Mouse (Mus musculus): ENCODE measurements around the gene Msi2. TPM values are rescaled to one million over a fixed set of nuclear protein-coding genes. Genes with fewer than 3 reads are reported as not detected.

Gene Msi2
- polyA plus RNA-seq, 1 experiment from 2014 or later = 29.9 TPM

DNA sequence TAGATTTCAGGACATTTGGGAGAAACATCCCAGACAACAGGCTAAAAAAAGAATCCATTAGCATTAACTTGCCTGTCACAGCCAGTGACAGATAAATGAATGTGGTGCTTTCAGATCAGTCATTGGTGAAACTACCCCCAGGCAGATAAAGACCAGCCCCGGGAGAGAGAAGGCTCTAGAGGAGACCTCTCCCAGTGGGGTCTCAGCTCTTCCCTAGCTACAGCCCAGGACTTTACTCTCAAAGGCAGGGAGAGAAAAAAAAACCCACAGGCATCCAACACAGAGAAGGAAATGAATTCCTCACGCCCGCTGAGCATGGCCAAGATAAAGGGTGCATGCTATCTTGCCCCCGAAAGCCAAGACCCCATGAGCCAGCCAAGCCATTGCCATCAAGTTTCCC, 15.1 kb downstream of the Msi2 start:
- peaks cover 78% of the 10 kb centered on the region for H3K36me3 ChIP-seq
- WGBS = 10% methylated on average over 4 of the region's 4 CpGs
- no peak for DNase-seq (ENCODE audit: low spot score)
- no peaks in the 10 kb centered on the region for H3K9me3 ChIP-seq
- H3K4me3 ChIP-seq = peak overlapping the region; percentile 21
- H3K27me3 ChIP-seq (ENCODE audit: insufficient read depth, poor library complexity, severe bottlenecking) = no peaks in the 10 kb centered on the region
- peaks cover 94% of the 10 kb centered on the region for H3K4me1 ChIP-seq (replicated peaks)
- peak overlapping the region; percentile 85 for H3K27ac ChIP-seq

DNA sequence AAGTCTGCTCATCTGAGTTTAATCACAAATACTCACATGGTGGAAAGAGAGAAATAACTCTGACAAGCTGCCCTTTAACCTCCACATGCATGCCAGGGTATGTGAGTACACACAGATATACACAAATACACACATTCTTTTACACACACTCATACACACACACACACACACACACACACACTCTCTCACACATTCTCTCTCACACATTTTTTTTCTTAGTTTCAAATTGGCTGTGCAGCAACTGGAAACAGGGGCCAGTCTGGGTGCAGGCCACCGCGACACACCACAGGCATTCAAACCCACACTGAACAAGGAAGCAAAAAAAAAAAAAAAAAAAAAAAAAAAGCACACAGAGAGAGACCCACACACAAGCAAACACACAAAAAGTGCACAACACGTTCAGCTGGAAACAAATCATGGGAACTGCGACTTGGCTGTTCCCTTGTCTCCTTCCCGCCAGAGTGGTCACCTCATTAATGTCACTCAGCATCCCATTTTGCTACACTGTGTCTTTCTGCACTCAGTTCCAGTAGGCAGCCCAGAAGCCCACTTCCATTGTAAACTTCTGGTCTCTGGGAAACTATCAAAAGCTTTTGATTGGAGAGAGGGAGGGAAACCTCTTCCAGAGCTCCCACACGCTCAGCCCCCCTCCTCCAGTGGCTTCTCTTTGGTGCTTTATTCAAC, 16.2 kb downstream of the Msi2 start:
- peaks cover 78% of the 10 kb centered on the region for H3K36me3 ChIP-seq
- WGBS = 29% methylated on average over 6 of the region's 6 CpGs
- DNase-seq (ENCODE audit: low spot score) = peak; percentile 50
- H3K27ac ChIP-seq = peak overlapping the region; percentile 85
- H3K4me1 ChIP-seq (replicated peaks) = peaks cover 94% of the 10 kb centered on the region
- peak overlapping the region; percentile 21; the same call in 1 of the 2 replicates for H3K4me3 ChIP-seq
- no peaks in the 10 kb centered on the region for H3K9me3 ChIP-seq
- H3K27me3 ChIP-seq (ENCODE audit: insufficient read depth, poor library complexity, severe bottlenecking) = no peaks in the 10 kb centered on the region

DNA sequence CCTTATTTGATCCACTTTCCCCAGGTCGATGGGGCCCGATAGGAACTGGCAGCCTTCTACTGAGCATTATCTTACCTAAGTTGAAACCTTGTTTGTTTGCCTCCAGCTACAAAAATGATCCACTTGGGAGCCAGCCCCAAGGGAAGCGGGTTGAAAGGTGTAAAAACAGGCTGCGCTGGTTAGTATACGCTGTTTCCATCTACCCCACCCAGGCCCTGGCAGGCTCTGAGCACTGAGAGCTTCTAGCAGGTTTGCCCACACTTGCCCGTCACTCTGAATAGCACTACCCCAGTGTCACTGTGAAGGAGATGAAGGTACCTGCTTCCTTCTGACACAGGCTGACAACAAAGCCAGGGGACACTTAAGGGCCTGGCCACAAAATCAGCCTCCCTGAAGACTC, 17.3 kb downstream of the Msi2 start:
- Histone ChIP-seq H3K27ac (peak overlapping the region; percentile 85), H3K4me3 (no peak overlapping the region), H3K27me3 (ENCODE audit: insufficient read depth, poor library complexity, severe bottlenecking) (no peaks in the 10 kb centered on the region), H3K36me3 (peaks cover 78% of the 10 kb centered on the region), H3K9me3 (no peaks in the 10 kb centered on the region), H3K4me1 (replicated peaks) (peaks cover 94% of the 10 kb centered on the region)
- no peak for DNase-seq (ENCODE audit: low spot score)
- 93% methylated on average over 6 of the region's 6 CpGs for WGBS

DNA sequence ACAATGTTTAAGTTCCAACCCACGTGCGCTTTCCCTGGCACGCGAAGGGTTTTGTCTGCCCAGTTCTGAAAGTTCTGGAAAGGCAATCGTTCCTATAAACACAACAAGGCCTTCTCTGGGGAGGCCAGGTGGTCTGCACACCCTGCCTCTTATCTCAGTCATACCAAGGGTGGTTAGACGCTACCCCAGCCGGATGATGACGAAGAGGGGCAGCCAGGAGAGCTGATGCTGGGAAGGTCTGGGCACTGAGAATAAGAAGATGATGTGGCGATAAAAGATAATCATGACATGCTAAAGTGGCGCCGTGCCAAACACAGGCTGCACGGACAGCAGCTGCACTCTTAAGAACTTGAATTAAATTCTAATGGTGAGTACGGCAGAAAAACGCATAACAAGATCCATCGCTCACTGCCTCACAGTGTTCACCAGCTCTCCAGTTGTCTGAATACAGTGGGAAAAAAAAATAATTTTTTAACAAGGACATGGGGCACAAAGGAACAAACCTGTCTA, 18.1 kb downstream of the Msi2 start:
- peaks cover 78% of the 10 kb centered on the region for H3K36me3 ChIP-seq

DNA sequence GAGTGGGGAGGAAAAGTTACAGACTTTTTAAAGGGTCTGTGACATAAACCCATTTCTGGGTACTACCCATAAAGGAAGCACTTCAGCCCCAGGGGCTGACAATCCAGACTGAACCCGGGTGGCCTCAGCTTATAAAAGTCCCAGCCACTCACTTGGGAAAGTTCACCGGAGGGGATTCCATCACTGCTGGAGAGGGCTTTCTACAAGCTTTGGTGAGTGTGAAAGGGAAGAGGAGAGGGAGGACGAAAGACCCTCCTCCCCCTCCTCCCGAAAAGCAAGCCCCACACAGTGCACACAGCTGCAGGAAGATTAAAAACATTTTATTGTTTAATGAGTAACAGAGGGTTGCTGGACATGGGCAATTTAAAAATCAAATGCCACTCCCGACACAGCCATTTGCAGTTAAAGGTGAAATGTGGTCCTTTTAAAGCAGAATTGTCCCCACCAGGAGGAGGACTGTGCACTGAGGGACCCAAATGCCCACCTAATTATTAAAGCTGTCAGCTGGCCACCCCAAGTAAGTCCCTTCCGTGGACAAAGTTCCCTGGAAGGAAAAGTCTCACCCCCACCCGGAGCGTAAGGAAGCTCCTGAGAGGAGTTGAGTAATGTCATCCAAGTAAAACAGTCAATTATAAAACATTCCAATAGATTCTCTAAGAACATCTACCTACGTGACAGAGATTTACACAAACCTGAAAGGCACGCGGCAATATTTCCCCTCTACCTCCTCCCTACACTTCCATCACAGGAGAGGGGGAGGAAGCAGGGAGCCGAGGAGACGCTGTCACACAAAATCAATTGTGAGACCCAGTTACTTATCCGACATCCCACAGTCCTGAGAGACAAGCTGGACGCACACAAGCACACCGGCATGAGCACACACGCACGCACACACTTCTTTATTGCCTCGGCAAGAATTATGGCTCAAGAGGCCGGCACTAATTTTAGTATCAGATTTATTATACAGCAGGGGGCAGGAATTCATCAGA, 24.1 kb downstream of the Msi2 start:
- Histone ChIP-seq H3K27ac (peak overlapping the region; percentile 85), H3K36me3 (peaks cover 52% of the 10 kb centered on the region), H3K4me3 (peak overlapping the region; percentile 16), H3K9me3 (no peaks in the 10 kb centered on the region), H3K4me1 (replicated peaks) (peaks cover 94% of the 10 kb centered on the region), H3K27me3 (ENCODE audit: insufficient read depth, poor library complexity, severe bottlenecking) (no peaks in the 10 kb centered on the region)
- DNase-seq (ENCODE audit: low spot score) = no peak
- 29% methylated on average over 20 of the region's 20 CpGs for WGBS

More for the DNA sequence above, 18.1 kb downstream of the Msi2 start:
- H3K27ac ChIP-seq = peak overlapping the region; percentile 40; the same call in 1 of the 2 replicates
- no peak for DNase-seq (ENCODE audit: low spot score)
- H3K4me1 ChIP-seq (replicated peaks) = peaks cover 94% of the 10 kb centered on the region
- WGBS = 93% methylated on average over 15 of the region's 15 CpGs
- no peaks in the 10 kb centered on the region for H3K27me3 ChIP-seq (ENCODE audit: insufficient read depth, poor library complexity, severe bottlenecking)
- H3K9me3 ChIP-seq = no peaks in the 10 kb centered on the region
- H3K4me3 ChIP-seq = no peak overlapping the region

DNA sequence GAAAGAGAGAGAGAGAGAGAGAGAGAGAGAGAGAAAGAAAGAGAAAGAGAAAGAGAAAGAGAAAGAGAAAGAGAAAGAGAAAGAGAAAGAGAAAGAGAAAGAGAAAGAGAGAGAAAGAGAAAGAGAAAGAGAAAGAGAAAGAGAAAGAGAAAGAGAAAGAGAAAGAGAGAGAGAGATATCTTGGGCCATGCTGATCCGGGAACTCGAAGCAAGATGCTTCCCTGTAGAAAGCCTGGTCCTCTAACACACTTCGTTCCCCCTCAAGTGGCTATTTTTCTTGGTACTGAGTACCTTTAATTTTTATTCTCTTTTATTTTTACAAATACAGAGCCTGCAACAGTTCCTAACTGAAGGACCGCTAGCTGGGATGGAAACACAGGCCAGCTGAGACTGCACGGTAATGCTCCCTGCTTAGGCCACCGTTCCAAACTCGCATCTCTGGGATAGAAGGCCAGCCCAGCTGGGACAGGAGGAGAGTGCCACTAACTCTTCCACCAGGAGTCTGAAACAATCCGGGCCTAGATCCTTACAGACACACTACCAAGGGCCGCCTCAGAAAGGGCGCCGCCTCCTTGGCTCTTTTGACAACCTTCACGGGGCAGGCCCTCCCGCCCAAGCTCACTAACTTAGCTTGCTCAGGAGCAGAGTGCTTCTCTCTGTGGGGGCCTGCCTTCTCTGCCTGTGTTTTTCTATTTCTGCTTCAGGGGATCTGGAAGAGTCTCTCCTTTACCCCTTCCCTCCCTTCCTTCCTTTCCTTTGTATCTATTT, 25.1 kb downstream of the Msi2 start:
- Histone ChIP-seq H3K4me3 (peak overlapping the region; percentile 16), H3K4me1 (replicated peaks) (peaks cover 97% of the 10 kb centered on the region), H3K27ac (peak overlapping the region; percentile 85), H3K27me3 (ENCODE audit: insufficient read depth, poor library complexity, severe bottlenecking) (no peaks in the 10 kb centered on the region), H3K36me3 (peaks cover 55% of the 10 kb centered on the region), H3K9me3 (no peaks in the 10 kb centered on the region)
- no peak for DNase-seq (ENCODE audit: low spot score)
- 27% methylated on average over 13 of the region's 13 CpGs for WGBS

DNA sequence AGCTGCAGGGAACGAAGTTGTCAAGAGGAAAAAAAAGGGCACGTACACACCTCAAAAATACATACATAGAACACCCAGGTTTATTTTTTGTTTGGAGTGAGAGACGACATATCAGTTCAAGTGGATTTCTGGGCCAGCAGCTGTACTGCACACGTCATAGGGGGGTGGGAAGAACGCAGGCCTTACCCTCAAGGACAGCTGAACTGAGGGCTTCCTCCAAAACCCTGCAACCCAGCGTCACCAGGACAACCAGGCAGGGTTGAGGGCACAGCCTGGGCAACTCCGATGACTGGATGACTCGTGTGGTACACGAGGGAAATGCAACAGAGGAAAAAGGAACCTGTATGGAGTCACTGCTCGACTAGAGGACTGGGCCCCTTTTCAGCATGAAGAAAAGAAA, 25.9 kb downstream of the Msi2 start:
- Histone ChIP-seq H3K36me3 (peaks cover 55% of the 10 kb centered on the region), H3K4me1 (replicated peaks) (peaks cover 96% of the 10 kb centered on the region), H3K9me3 (no peaks in the 10 kb centered on the region), H3K27me3 (ENCODE audit: insufficient read depth, poor library complexity, severe bottlenecking) (no peaks in the 10 kb centered on the region), H3K27ac (peak overlapping the region; percentile 85), H3K4me3 (no peak overlapping the region)
- WGBS = 34% methylated on average over 10 of the region's 10 CpGs
- DNase-seq (ENCODE audit: low spot score) = no peak

DNA sequence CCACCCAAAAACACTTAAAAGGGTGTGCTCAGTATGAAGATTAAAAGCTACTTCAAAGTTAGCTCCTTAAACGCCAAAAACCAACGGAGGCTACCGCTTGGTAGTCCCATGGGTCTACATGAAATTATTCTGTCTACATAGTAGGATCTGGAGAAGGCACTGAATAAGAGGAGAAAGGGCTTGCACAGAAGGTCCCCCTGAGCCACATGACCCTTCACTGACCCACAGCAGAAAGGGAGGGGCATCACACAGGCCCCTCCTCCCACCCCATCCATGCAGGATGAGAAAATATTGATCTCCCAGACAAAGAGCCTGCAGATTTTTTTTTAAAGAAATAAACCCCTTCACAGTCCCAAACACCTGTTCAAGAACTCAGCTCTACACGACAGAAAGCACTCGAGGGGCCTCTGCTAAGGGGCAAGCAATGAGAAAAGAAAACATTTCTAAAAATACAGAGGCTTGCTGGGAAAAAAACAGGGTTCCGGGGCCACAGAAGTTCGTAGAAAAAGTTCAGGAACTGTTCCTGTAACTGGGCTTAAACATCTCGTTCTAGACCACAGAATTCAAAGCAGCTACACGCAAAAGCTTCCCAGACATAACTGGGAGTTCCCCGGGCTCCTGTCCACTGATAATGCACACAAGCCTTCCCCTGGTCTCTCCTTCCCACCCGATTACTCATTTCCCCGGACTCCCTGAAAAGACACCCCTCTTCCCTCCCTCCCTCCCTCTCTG, 27.6 kb downstream of the Msi2 start:
- H3K4me3 ChIP-seq = peak overlapping the region; percentile 31
- WGBS = 19% methylated on average over 12 of the region's 12 CpGs
- H3K27me3 ChIP-seq (ENCODE audit: insufficient read depth, poor library complexity, severe bottlenecking) = no peaks in the 10 kb centered on the region
- peaks cover 55% of the 10 kb centered on the region for H3K36me3 ChIP-seq
- H3K9me3 ChIP-seq = no peaks in the 10 kb centered on the region
- H3K27ac ChIP-seq = peak overlapping the region; percentile 85
- DNase-seq (ENCODE audit: low spot score) = peak; percentile 59
- peaks cover 93% of the 10 kb centered on the region for H3K4me1 ChIP-seq (replicated peaks)

DNA sequence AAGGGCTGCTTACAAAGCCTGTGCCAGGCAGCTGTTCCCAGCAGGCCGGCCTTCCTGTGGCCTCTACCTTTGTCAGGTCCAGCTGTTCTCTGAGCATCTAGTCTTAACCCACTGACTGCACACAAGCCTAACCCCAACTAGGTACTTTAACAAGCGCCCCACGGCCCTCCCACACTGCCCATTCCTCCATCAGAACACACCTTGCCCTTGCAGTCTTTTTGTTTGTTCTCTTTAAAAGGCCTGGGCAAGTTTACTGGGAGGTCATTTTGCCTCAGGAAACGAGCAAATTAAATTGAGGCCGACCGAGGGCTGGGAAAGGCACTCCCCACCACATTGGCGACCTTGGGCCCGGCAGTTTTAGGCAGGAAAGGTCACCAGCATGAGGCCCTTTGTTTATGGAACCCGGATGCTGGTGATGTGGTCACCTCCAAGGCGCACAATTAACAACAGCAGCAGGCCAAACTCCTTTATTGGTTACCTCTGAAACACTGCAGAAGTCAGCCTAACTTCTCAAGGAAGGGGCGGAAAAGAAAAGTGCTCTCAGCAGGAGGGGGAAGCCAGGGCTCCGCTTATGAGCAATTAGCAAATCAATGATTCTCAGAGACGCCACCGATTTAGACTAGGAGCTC, 28.4 kb downstream of the Msi2 start:
- no peaks in the 10 kb centered on the region for H3K27me3 ChIP-seq (ENCODE audit: insufficient read depth, poor library complexity, severe bottlenecking)
- H3K9me3 ChIP-seq = no peaks in the 10 kb centered on the region
- H3K4me3 ChIP-seq = peak overlapping the region; percentile 31
- DNase-seq (ENCODE audit: low spot score) = peak; percentile 59
- WGBS = 7% methylated on average over 14 of the region's 14 CpGs
- peaks cover 93% of the 10 kb centered on the region for H3K4me1 ChIP-seq (replicated peaks)
- peaks cover 55% of the 10 kb centered on the region for H3K36me3 ChIP-seq
- peak overlapping the region; percentile 85 for H3K27ac ChIP-seq

DNA sequence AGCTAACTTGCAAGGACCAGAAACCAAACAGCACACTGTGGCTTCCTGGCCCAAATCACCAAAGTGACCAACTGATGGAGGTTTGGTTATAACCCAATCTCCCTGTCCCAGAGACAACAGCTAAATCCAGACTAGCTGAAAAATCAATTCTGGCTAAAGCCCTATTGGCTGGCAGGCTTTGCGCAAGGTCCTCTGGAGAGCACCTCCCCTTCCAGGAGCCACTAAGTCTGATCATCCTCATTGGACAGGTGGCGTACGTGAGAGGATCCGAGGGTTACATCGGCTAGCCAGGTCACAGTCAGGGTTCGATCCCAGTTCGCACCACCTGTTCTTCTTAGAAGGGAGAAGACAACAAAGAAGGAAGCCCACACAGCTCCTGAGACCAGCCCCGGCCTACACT, 29.7 kb downstream of the Msi2 start:
- Histone ChIP-seq H3K27me3 (ENCODE audit: insufficient read depth, poor library complexity, severe bottlenecking) (no peaks in the 10 kb centered on the region), H3K36me3 (peaks cover 65% of the 10 kb centered on the region)

DNA sequence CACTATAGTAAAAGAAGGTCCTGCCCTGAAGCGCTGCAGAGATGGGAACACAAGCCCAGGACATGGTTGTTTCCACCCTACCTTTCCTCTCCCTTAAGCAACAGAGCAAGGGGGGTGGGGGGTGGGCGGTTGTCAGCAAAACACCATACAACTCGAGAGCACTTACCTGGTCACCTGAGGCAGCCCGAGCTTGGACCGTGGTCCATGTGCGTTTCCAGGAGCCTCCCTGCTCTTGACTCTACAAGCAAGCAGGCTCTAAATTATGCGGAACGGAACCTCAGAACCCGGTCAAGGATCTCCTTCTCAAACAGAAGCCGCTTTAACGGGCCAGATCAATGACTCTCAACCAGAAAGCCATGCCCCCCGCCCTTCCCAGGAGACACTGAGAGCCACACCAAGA, 30.6 kb downstream of the Msi2 start:
- Histone ChIP-seq H3K27ac (no peak overlapping the region), H3K36me3 (peaks cover 75% of the 10 kb centered on the region), H3K4me1 (replicated peaks) (peaks cover 95% of the 10 kb centered on the region)

More for the DNA sequence above, 29.7 kb downstream of the Msi2 start:
- Histone ChIP-seq H3K9me3 (no peaks in the 10 kb centered on the region), H3K27ac (peak overlapping the region; percentile 85), H3K4me3 (no peak overlapping the region), H3K4me1 (replicated peaks) (peaks cover 93% of the 10 kb centered on the region)
- WGBS = 96% methylated on average over 8 of the region's 8 CpGs
- DNase-seq (ENCODE audit: low spot score) = no peak

More for the DNA sequence above, 30.6 kb downstream of the Msi2 start:
- Histone ChIP-seq H3K27me3 (ENCODE audit: insufficient read depth, poor library complexity, severe bottlenecking) (no peaks in the 10 kb centered on the region), H3K4me3 (no peak overlapping the region), H3K9me3 (no peaks in the 10 kb centered on the region)
- WGBS = 87% methylated on average over 12 of the region's 12 CpGs
- DNase-seq (ENCODE audit: low spot score) = no peak
